Mouse (Mus musculus) lung, postnatal 0 days (tissue): Measurements from ENCODE around the gene Zeb2.

Experiments
- CTCF ChIP-seq: IDR thresholded peaks from 2 replicates; pipeline ENCODE4 v1.5.1; 2016; ENCODE audit warnings: antibody characterized with exemption, mild to moderate bottlenecking
- EP300 ChIP-seq: IDR thresholded peaks from 2 replicates; pipeline ENCODE4 v1.6.1; 2016; ENCODE audit warnings: antibody characterized with exemption, mild to moderate bottlenecking, control low read depth

GRCm38 (mm10) chr2:44970087-44970646 is 147.0 kb downstream of the Zeb2 start:
- no peak for TF ChIP-seq CTCF
- no peak for TF ChIP-seq EP300
